Mouse (Mus musculus) intestine, embryonic 14.5 days (tissue): ENCODE data around the gene Cse1l. TPM values are rescaled to one million over a fixed set of nuclear protein-coding genes. Genes with fewer than 3 reads are reported as not detected.

ENCODE experiments used
- ATAC-seq: fragments of 200-750 bp; cut with Nextera tagmentation; replicated peaks from 2 replicates; pipeline ENCODE4 v1.8.0; 2017; ENCODE audit warnings: low read depth, moderate number of reproducible peaks, moderate TSS enrichment, moderate library complexity; ENCODE audit not compliant: low FRiP score, low TSS enrichment
- DNase-seq: peaks from one replicate; pipeline ENCODE4 v3.0.0-alpha.2; 2018; ENCODE audit warnings: low spot score
- H3K27ac ChIP-seq: fragments of 300-500 bp; sonication (generic); 2 replicates; pipeline ENCODE4 v1.5.1; 2014; ENCODE audit warnings: low read depth, mild to moderate bottlenecking, control low read depth
- H3K27me3 ChIP-seq: fragments of 300-500 bp; sonication (generic); replicated peaks from 2 replicates; pipeline ENCODE4 v1.6.1; 2014; ENCODE audit warnings: low read length, control low read depth; ENCODE audit not compliant: control insufficient read depth, insufficient read depth
- H3K36me3 ChIP-seq: fragments of 300-500 bp; sonication (generic); 2 replicates; pipeline ENCODE4 v1.6.1; 2014; ENCODE audit warnings: low read length, control low read depth; ENCODE audit not compliant: control insufficient read depth, insufficient read depth
- H3K4me1 ChIP-seq: fragments of 300-500 bp; sonication (generic); replicated peaks from 2 replicates; pipeline ENCODE4 v1.6.1; 2014; ENCODE audit warnings: low read length, control low read depth, mixed read lengths; ENCODE audit not compliant: control insufficient read depth, insufficient read depth
- H3K4me2 ChIP-seq: fragments of 300-500 bp; sonication (generic); 2 replicates; pipeline ENCODE4 v1.6.1; 2014; ENCODE audit warnings: low read length
- H3K4me3 ChIP-seq: fragments of 300-500 bp; sonication (generic); 2 replicates; pipeline ENCODE4 v1.5.1; 2014; ENCODE audit warnings: low read depth, low read length, control low read depth, mixed read lengths
- H3K9ac ChIP-seq: fragments of 300-500 bp; sonication (generic); 2 replicates; pipeline ENCODE4 v1.6.1; 2014; ENCODE audit warnings: mild to moderate bottlenecking, low read length
- H3K9me3 ChIP-seq: fragments of 300-500 bp; sonication (generic); 2 replicates; pipeline ENCODE4 v1.6.1; 2016; ENCODE audit warnings: low read length, control low read depth; ENCODE audit not compliant: control insufficient read depth
- WGBS: fragments of 180-500 bp; shearing (Covaris S2); extraction: QIAGEN DNeasy Blood & Tissue Kit; methylation state at CpG from one replicate; pipeline ENCODE4 v1.1.7; 2014; 5-methylcytosine and 5-hydroxymethylcytosine counted together
- polyA plus RNA-seq: library from polyadenylated mRNA; unstranded; fragments of >200 nt; fragmentation: Nextera tagmentation; extraction: Ambion mirVana; gene quantifications from 2 replicates; pipeline ENCODE4 v1.2.1, GENCODE M21; 2014

The Cse1l gene
- polyA plus RNA-seq, 1 experiment from 2014 or later, result 131 TPM

DNA sequence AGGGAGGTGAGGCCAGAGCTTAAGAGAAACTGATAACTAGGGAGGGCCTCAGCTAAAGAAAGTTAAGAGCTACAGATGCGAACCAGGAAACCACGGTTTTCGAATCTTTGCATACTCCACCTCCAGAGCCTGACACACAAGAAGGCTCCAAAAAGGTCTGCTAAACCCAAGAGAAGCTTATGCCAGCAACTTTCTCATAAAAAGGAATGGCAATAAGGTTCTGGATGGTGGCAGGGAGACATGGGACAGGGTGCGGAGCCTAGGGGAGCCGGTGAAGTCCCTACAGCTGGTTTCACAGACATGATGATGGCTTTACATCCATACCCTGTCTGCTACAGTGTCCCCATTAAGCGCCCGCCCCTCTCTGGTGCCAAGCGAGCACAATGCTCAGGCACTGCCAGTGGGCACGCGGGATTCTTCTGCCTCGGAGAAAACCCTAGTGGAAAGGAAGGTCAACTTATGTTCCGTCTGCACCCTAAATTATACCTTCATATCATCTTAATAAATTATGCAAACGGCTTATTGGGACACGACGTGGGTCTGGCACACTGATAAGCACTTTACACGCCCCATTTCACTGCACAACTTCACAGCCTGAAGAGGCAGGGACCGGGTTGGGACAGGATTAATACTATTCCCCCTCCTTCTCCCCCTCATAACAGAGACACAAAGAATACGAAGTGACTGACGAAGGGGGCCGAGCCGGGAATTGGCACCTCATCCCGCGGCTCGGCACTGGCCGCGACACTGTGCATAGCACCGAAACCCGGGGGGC lies 89.4 kb downstream of the Cse1l start:
- WGBS, result 2% methylated on average over 28 of the region's 28 CpGs
- Histone ChIP-seq H3K36me3 (no peaks in the 10 kb centered on the region), H3K4me3 (peak overlapping the region; percentile 96), H3K9ac (peak overlapping the region; percentile 91), H3K27ac (peak overlapping the region; percentile 97), H3K4me1 (peaks cover 39% of the 10 kb centered on the region), H3K27me3 (no peaks in the 10 kb centered on the region), H3K4me2 (peak overlapping the region; percentile 98), H3K9me3 (no peaks in the 10 kb centered on the region)
- peak; percentile 63 for DNase-seq
- ATAC-seq, result no peak; the same call in 1 of the 2 replicates

Other genes with a start within 250 kb of the Cse1l start
- 11.3 and 13.6 TPM in 2 replicates for gene Prex1, start 192.2 kb upstream of the Cse1l start, polyA plus RNA-seq
- gene Trp53rkb, start 113.5 kb upstream of the Cse1l start, polyA plus RNA-seq, result 6.5 and 8.9 TPM in 2 replicates
- gene Arfgef2, start 100.5 kb upstream of the Cse1l start, polyA plus RNA-seq, result 8.1 and 9.3 TPM in 2 replicates
- gene Stau1, start 90.3 kb downstream of the Cse1l start, polyA plus RNA-seq, result 68.8 and 77.3 TPM in 2 replicates
- gene Ddx27, start 109.2 kb downstream of the Cse1l start, polyA plus RNA-seq, result 47.0 and 50.9 TPM in 2 replicates
- 7.1 and 7.2 TPM in 2 replicates for gene Znfx1, start 157.0 kb downstream of the Cse1l start, polyA plus RNA-seq